Mouse (Mus musculus) CH12.LX (cell line): ENCODE results near the gene Ski.

Experiments used
- CTCF ChIP-seq, 2 experiments: IDR thresholded peaks in 1 of 2; conservative IDR thresholded peaks in 1 of 2; 2 replicates each; pipeline ENCODE4 v1.5.1; 2011 to 2012; ENCODE audit warnings: low read depth in 2 of 2, low read length in 2 of 2, improper control_type of control experiment in 1 of 2, inconsistent platforms in 1 of 2, mild to moderate bottlenecking in 1 of 2, moderate library complexity in 1 of 2
- E2F4 ChIP-seq: IDR thresholded peaks from 2 replicates; pipeline ENCODE4 v1.6.1; 2011; ENCODE audit warnings: low read depth, low read length, improper control_type of control experiment; ENCODE audit not compliant: insufficient replicate concordance
- NRF1 ChIP-seq: IDR thresholded peaks from 2 replicates; pipeline ENCODE4 v1.6.1; 2014; ENCODE audit warnings: low read depth, mild to moderate bottlenecking, inconsistent platforms, low read length, improper control_type of control experiment, moderate library complexity
- POLR2A ChIP-seq: IDR thresholded peaks from 2 replicates; pipeline ENCODE4 v1.6.1; 2011; ENCODE audit warnings: low read depth, mild to moderate bottlenecking, improper control_type of control experiment, low read length
- POLR2AphosphoS2 ChIP-seq: IDR thresholded peaks from 2 replicates; pipeline ENCODE4 v1.6.1; 2011; ENCODE audit warnings: low read depth, low read length, improper control_type of control experiment
- RCOR1 ChIP-seq: conservative IDR thresholded peaks from 2 replicates; pipeline ENCODE4 v1.6.1; 2012; ENCODE audit warnings: low read depth, mild to moderate bottlenecking, inconsistent platforms, low read length, improper control_type of control experiment

- TF ChIP-seq POLR2A = no peak
- TF ChIP-seq E2F4 = no peak
- TF ChIP-seq RCOR1 = no peak
- TF ChIP-seq POLR2AphosphoS2 = no peak
- TF ChIP-seq CTCF (conservative IDR thresholded peaks at IDR 0.05 in 1 of 2, IDR thresholded peaks at IDR 0.05 in 1 of 2; ENCODE audit: low read depth in 2 of 2, low read length in 2 of 2) = no peak
- no peak for TF ChIP-seq NRF1
Observed at GRCm38 (mm10) chr4:155227986-155228385, 5.6 kb upstream of the Ski start.
